Mouse (Mus musculus): ENCODE results near the gene Nmnat1.

DNA sequence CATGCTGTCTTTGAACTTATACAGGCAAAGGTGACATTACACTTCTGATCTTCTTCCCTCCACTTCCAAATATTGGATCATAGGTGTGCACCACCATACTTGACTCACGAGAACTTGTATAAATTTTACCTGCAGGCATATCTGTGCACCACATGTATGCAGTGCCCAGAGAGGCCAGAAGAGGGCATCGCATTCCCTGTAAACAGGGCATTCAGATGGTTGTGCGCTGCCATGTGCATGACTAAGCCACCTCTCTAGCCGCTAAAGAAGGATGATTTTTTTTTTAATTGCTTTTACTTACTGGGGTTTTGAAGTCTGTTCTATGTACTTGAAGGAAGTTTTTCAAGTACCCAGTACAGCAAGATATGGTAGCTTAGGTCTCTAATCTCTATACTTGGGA is 31.3 kb downstream of the Nmnat1 start:
- no peak for TF ChIP-seq POLR2A (IDR thresholded peaks at IDR 0.05; ENCODE audit: low read depth, low read length)
- peak; percentile 60 for TF ChIP-seq CTCF (conservative IDR thresholded peaks at IDR 0.05; ENCODE audit: insufficient read depth, insufficient read length, low read depth, low read length)
